Mouse (Mus musculus): Measurements from ENCODE around the gene Ubb. TPM values are rescaled to one million over a fixed set of nuclear protein-coding genes. Genes with fewer than 3 reads are reported as not detected.
"Not testable (repeated sequence)": the region's sequence is repeated elsewhere in the genome, so short reads cannot be mapped to it uniquely, and the experiment has no call there.

Gene Ubb
- total RNA-seq (2017) = 1,136 and 1,520 TPM in 2 replicates

DNA sequence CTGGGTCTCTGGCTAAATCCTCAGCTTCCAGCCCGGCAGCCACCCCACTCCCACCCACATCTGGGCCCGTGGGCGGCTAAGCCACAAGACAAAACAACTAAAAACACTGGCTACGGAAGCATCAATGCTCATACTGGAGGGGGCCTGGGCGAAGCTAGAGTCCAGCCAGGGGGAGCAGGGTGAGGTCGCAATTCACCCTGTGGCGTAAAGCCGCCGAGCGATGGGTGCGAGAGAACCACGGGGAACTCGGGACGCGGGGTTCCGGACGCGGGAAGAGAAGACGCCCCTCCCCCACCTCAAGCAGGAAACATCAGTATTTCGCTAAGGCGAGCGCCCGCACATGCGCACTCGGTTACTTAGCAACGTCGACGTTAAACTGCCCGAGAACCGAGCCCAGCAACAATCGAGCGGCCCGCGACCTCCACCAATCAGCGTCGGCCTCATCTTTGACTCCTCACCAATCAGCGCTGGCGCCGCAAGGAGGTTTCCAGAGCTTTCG is at the start of gene Ubb:
TSS of gene Ubb (plus strand) at position 445 of the 499 bp plus-strand sequence.
- ATAC-seq (replicated peaks in 1 of 2; ENCODE audit: insufficient read depth in 1 of 2, low FRiP score in 2 of 2, low TSS enrichment in 1 of 2, low read depth in 1 of 2, poor library complexity in 2 of 2, severe bottlenecking in 2 of 2) = peak; percentile 80 to 85

DNA sequence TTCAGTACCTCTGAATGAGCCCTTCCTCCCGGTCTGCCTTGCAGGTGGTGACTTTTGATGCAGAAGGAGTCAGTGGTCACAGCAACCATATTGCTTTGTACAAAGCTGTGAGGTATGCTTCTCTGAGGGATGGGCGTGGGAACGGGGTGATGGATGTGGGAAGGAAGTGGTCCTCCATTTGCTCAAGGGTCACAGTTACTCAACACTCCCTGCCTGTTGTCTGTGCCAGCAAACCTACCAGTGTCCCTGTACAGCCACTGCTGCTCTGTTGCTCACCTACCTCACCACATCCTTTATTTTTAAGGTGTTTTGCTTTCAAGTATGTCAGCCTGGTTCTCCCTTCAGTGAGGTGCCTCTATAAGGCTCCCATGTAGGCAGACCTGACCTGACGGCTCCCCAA is 43.3 kb upstream of the Ubb start:
- ATAC-seq (replicated peaks in 1 of 2; ENCODE audit: insufficient read depth in 1 of 2, low FRiP score in 2 of 2, low TSS enrichment in 1 of 2, low read depth in 1 of 2, poor library complexity in 2 of 2, severe bottlenecking in 2 of 2) = no peak

DNA sequence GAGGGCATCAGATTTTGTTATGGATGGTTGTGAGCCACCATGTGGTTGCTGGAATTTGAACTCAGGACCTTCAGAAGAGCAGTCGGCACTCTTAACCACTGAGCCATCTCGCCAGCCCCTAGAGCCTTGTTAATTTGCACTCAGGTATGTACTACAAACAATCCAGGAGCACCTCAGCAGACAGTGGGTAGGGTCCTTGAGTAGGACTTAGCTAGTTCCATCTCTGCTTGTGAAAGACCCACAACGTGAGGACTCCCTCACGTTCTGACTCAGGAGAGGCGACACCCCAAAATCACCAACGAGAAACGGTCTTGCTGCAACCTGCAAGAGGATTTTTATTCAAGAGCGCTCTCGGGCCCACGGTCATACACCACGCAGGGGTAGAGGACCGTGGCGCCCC is 42.6 kb upstream of the Ubb start:
- not testable (repeated sequence) for ATAC-seq (replicated peaks in 1 of 2; ENCODE audit: insufficient read depth in 1 of 2, low FRiP score in 2 of 2, low TSS enrichment in 1 of 2, low read depth in 1 of 2, poor library complexity in 2 of 2, severe bottlenecking in 2 of 2)

DNA sequence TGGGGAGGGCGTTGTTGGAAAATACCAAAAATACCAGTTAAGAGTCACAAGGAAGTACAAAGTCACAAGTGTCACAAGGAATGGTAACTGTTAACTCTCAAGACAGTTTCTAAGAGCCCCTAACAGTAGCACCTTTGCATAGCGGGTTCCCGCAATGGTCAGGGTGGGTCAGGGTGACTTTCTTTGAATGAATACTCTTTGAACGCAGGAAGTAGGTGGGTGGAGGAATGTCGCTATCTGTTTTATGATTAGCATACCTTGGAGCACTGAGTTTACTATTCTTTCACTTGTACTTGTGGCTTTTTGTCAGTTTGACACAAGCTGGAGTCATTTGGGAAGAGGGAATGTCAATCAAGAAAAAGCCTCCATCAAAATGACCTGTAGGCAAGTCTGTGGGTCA is 42.2 kb upstream of the Ubb start:
- not testable (repeated sequence) for ATAC-seq (replicated peaks in 1 of 2; ENCODE audit: insufficient read depth in 1 of 2, low FRiP score in 2 of 2, low TSS enrichment in 1 of 2, low read depth in 1 of 2, poor library complexity in 2 of 2, severe bottlenecking in 2 of 2)

DNA sequence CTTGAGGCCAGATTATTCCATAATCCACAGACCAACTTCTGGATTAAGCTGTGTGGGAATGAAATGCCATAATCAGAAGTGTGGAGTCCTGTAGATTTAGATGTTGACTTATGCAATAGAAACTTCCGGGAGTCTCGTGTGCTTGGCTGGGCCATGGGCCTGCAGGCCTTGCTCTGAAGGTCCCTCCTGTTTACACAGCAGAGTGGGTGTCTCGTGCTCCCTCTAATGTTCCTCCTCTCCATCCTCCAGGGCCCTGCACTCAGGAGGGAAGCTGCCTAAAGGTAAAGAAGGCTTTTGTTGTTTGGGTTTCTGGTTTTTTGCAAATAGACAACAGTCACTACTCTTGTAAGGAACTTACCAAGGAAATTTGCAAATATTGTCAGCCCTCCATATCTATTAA is 41.4 kb upstream of the Ubb start:
- no peak for ATAC-seq (replicated peaks in 1 of 2; ENCODE audit: insufficient read depth in 1 of 2, low FRiP score in 2 of 2, low TSS enrichment in 1 of 2, low read depth in 1 of 2, poor library complexity in 2 of 2, severe bottlenecking in 2 of 2)

DNA sequence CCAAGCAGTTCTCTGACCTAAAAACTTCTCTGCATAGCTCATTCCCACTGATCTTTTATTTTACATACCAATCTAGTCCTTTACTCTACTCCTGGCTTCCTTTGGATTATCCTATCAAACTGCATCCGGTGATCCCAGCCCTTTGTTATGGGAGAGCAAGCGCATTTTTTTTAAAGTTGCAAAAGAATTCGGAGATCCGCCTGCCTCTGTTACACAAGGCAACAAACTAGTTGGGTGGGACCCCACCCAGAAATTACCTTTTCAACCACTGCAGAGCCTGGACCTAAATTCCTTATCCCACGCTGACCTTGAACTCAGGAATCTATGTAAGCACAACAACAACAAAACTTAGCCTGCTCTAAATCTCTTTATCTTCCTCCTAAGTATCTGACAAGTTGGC is 40.0 kb upstream of the Ubb start:
- no peak for ATAC-seq (replicated peaks in 1 of 2; ENCODE audit: insufficient read depth in 1 of 2, low FRiP score in 2 of 2, low TSS enrichment in 1 of 2, low read depth in 1 of 2, poor library complexity in 2 of 2, severe bottlenecking in 2 of 2)

DNA sequence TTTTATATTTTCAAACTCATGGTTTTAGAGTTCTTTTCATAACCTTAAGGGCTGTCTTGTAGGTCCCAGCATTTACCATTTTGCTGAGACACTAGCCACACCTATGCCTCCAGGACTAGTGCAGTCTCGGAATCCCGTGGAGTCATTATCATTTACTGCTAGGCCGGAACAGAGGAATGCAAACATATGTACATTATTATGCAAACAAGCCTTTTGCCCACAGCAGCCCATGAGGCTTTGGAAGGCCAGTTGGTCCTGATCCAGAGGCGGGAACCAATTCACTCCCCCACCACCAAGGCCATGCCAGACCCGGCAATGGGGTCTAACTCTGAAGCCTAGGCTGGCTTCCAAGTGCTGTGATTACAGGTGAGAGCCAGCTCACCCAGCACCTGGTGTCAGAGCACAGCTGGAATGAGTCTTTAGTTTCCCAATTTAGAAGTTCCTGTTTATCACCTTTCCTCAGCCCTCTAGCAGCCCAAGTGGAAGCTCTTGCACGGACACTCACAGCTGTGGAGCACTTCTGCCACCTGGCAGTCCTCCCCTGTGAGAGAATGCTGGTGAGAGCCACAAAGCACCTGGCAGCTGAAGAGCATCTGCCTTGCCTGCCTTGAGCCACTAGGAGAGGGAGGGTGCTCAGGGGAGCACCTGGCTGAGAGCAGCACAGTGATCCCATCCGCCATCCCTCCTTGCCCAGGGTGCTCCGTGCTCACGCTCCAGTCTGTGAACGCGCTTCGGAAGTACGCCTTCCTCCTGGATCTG is 39.3 kb upstream of the Ubb start:
- no peak for ATAC-seq (replicated peaks in 1 of 2; ENCODE audit: insufficient read depth in 1 of 2, low FRiP score in 2 of 2, low TSS enrichment in 1 of 2, low read depth in 1 of 2, poor library complexity in 2 of 2, severe bottlenecking in 2 of 2)

DNA sequence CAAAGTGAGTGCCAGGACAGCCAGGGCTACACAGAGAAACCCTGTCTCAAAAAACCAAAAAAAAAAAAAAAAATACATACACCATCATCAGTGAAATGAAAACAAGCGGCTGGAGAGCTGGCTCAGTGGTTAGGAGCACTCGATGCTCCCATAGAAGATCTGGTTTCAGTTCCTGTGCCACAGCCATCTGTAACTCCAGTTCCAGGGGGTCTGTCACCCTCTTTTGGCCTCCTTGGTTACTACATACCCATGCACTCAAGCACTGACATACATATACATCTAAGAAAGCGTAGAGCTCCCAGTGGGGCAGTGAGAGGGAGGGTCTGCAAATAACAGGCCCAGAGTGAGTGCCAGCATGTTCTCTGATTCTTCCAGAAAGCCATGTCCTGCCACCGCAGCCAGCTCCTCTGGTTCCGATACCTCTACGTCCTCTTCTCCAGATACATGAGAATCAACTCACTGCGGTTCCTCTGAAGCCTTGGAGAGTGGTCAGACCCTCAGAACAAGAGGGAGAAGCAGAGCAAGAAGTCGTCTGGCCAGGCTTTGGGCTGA is 38.4 kb upstream of the Ubb start:
- ATAC-seq (replicated peaks in 1 of 2; ENCODE audit: insufficient read depth in 1 of 2, low FRiP score in 2 of 2, low TSS enrichment in 1 of 2, low read depth in 1 of 2, poor library complexity in 2 of 2, severe bottlenecking in 2 of 2) = no peak

DNA sequence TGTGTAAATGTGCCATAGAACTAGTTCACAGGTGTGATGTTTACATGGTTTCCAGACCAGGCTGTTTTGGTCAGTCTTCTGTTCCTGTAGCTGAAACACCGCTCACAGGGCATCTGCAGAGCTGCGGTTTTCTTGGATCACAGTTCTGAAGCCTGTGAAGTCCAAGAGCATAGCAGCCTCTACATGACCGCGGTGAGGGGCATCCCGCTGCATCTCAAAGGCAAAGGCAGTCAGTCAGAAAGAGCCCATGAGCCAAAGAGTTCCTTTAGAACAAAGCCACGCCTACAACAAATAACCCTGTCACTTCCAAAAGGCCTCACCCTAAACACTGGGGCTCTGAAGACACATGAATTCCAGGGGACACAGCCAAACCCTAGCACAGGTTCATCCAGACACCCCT is 37.7 kb upstream of the Ubb start:
- no peak for ATAC-seq (replicated peaks in 1 of 2; ENCODE audit: insufficient read depth in 1 of 2, low FRiP score in 2 of 2, low TSS enrichment in 1 of 2, low read depth in 1 of 2, poor library complexity in 2 of 2, severe bottlenecking in 2 of 2)

DNA sequence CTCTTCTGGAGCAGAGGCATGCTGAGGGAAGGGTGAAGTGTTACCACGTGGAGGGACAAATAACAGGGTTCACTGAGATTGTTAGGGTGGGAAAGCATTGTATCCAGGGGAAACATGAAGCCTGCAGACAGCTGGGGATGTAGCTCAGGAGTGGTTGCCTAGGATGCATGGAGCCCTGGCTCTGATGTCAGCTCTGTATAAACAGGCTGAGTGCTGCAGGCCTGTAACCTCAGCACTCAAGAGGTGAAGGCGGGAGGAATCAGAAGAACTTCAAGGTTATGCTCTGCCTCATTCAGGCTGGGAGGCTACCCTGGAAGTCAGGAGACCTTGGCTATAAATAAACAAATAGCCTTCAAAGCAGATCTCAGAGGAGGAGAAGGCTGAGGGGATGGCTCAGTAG is 32.0 kb upstream of the Ubb start:
- no peak for ATAC-seq (replicated peaks in 1 of 2; ENCODE audit: insufficient read depth in 1 of 2, low FRiP score in 2 of 2, low TSS enrichment in 1 of 2, low read depth in 1 of 2, poor library complexity in 2 of 2, severe bottlenecking in 2 of 2)

DNA sequence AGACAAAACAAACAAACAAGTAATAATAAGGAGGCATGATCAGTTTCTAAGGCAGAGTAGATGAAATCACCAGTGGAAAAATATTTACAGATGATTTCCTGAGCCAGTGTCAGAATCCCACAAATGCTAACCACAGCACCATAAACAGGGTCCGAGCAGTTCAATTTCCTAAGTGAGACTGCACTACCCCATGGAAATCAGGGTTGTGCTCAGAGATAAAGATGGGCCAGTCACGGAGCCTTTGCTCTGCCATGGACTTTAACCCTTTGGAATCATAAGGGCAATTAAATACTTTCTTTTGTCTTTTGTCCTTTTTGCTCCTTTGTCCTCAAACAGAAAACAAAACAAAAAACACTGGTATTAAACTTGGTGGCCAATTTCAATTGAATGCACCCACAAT is 28.7 kb upstream of the Ubb start:
- ATAC-seq (replicated peaks in 1 of 2; ENCODE audit: insufficient read depth in 1 of 2, low FRiP score in 2 of 2, low TSS enrichment in 1 of 2, low read depth in 1 of 2, poor library complexity in 2 of 2, severe bottlenecking in 2 of 2) = no peak

DNA sequence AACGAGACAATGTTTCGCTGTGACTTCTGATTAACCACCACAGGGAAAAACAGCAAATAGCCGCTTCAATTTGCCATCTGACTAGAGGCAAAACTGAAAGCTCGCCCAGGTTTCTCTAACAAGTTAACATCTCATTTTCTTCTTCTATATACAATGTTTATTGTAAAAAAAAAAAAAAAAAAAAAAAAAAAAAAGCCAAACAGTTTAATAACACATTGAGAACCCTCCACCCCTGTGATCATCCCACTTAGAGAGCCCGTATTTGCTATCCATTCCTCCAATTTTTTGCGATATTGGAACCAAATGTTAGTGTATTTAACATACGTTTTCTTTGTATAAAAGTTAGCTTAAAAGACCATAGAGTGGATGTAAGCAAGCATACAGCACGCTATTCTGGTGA is 13.9 kb upstream of the Ubb start:
- no peak for ATAC-seq (replicated peaks in 1 of 2; ENCODE audit: insufficient read depth in 1 of 2, low FRiP score in 2 of 2, low TSS enrichment in 1 of 2, low read depth in 1 of 2, poor library complexity in 2 of 2, severe bottlenecking in 2 of 2)

DNA sequence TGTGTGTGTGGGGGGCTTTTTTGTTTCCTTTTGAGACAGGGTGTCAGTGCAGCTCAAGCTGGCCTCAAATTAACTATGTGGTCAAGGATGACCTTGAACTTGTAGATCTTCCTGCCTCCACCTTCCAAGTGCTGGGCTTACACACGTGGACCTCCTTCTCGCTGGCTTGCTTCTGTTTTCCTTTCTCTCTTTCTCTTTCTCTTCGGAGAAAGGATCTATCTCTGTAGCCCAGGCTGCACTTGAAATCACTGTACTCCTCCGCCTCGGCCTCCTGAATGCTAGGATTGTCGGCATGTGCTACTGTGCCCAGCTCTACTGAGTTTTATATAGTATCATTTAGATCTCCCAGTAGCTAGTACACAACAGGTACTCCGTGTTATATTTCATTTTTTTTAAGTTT is 13.4 kb upstream of the Ubb start:
- no peak for ATAC-seq (replicated peaks in 1 of 2; ENCODE audit: insufficient read depth in 1 of 2, low FRiP score in 2 of 2, low TSS enrichment in 1 of 2, low read depth in 1 of 2, poor library complexity in 2 of 2, severe bottlenecking in 2 of 2)

DNA sequence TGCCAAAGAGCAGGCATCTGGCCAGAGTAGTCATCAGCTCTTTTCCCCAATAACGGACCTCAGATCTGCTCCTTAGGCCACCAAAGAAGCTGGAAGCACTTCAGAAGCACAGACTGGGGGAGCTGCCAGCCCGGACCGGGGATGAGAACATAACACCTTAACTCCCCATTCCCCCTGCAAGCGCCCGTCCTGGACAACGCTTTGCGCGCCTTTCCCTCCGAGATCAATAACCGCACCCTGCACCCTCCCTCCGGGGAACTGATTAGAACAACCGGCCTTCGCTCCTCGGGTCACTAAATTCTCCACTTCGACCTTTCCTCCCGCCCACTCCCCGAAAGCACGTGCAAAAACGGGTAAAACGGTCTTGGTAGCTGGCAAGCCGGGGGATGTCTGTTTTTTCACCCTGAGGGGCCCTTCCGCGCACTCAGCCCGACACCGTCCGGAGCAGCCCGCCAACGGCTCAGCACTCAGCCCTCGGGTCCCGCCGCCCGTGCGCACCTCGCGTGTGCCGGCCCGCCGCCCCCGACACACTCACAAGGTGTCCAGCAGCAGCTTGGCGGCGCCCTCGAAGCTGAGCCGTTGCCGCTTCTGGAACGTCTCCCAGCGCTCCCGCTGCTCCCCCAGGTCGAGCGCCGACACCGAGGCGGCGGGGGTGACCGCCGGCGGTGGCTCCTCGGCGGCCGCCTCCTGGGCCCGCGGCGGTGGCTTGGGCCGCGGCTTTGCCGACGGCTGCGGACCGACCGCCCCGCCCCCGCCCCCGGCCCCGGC is 12.5 kb upstream of the Ubb start:
- ATAC-seq (replicated peaks in 1 of 2; ENCODE audit: insufficient read depth in 1 of 2, low FRiP score in 2 of 2, low TSS enrichment in 1 of 2, low read depth in 1 of 2, poor library complexity in 2 of 2, severe bottlenecking in 2 of 2) = peak; percentile 32 to 52; a peak in 2 of 4 replicates

DNA sequence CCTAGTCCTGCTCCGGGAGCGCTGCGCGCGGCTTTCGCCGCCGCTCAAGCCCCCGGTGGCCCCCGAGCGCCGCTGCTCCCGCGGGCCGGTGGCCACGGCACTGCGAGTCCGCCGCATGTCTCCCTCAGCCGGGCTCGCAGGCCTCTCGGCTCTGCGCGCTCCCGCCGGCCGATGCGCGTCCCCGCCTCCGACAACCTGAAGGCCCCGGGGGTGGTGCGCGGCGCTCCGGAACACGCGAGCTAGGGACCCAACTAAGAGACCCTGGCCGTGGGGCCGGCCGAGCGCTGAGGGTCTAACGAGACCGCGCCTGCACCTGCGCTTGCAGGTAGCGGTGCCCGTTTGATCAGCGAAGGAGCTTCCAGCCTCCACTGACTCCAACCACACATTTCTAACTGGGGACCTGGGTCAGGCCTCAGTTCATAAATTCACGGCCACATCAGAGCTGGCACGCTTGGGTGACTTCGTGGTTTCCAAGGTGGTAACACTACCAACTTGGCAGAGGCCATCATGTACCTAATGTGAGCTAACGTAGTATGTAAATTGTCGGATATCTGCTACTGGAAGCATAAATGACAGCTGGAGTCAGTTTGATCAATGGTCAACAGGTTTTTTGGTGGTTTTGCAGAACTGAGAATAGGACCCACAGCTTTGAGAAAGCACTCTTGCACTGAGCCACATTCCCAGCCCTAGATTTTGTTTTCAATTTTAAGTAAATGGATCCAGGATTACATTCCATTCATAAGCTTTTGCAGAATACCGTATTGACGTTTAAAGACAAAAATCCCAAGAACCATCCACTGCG is 11.7 kb upstream of the Ubb start, which contains the start of gene Cenpv:
TSS of gene Cenpv (minus strand) at position 173 of the 802 bp plus-strand sequence.
- peak in 1 of 2 experiments; percentile 25; a peak in 2 of 4 replicates for ATAC-seq (replicated peaks in 1 of 2; ENCODE audit: insufficient read depth in 1 of 2, low FRiP score in 2 of 2, low TSS enrichment in 1 of 2, low read depth in 1 of 2, poor library complexity in 2 of 2, severe bottlenecking in 2 of 2)

DNA sequence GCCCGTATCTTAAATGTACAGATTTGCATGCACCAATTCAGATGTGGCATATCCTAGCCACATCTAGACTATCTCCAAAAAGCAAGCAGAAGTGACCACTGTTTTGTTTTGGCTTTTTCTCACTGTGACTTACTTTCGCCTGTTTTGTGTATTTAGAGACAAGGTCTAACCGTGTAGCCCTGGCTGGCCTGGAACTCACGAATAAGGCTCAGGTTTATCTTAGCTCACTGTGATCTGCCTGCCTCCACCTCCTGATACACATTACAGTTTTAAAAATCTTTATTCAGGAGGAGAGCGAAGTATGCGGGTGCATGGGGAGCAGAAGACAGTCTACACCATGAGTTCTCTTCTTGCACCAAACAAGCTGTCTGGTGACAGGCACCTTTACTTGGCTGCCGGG is 10.8 kb upstream of the Ubb start:
- ATAC-seq (replicated peaks in 1 of 2; ENCODE audit: insufficient read depth in 1 of 2, low FRiP score in 2 of 2, low TSS enrichment in 1 of 2, low read depth in 1 of 2, poor library complexity in 2 of 2, severe bottlenecking in 2 of 2) = no peak

DNA sequence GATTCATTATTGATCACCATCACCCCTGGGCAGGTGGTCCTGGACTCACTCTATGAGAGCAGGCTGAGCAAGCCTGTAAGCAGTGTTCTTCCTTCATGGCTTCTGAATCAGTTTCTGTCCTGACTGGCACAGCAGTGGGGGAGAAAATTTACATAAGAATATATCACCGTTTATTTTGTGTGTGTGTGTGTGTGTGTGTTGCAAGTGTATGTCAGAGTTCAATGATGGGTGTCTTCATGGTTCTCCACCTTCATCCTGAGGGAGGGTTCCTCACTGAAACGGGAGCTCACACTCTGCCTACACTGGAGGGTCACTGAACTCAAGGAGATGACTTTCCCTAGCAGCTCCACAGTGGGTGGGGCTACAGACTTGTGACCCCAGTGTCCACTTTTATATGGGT is 10.0 kb upstream of the Ubb start:
- ATAC-seq (replicated peaks in 1 of 2; ENCODE audit: insufficient read depth in 1 of 2, low FRiP score in 2 of 2, low TSS enrichment in 1 of 2, low read depth in 1 of 2, poor library complexity in 2 of 2, severe bottlenecking in 2 of 2) = no peak
